Mouse (Mus musculus) lung, adult 2 months (tissue): ENCODE measurements around the gene Tcf23.
"Not testable (repeated sequence)": the region's sequence is repeated elsewhere in the genome, so short reads cannot be mapped to it uniquely, and the experiment has no call there.

Source experiments
- CTCF ChIP-seq: fragments of 200-500 bp; IDR thresholded peaks from 2 replicates; pipeline ENCODE4 v1.5.1; 2011; ENCODE audit warnings: mild to moderate bottlenecking, low read length, control low read depth; ENCODE audit not compliant: insufficient read depth
- POLR2A ChIP-seq: fragments of 200-500 bp; IDR thresholded peaks from 2 replicates; pipeline ENCODE4 v1.6.1; 2011; ENCODE audit warnings: low read depth, mild to moderate bottlenecking, control low read depth, low read length, borderline replicate concordance; ENCODE audit errors: extremely low read depth

GRCm38 (mm10) chr5:31021790-31022189, 53.3 kb downstream of the Tcf23 start:
- not testable (repeated sequence) for TF ChIP-seq POLR2A, CTCF
